Mouse (Mus musculus) ES-Bruce4 (cell line): Measurements from ENCODE around the gene Gm8914.
"Not testable (repeated sequence)": the region's sequence is repeated elsewhere in the genome, so short reads cannot be mapped to it uniquely, and the experiment has no call there.

ENCODE experiments used
- CTCF ChIP-seq: IDR thresholded peaks from one replicate; pipeline ENCODE4 v1.8.1; 2011; ENCODE audit warnings: low read depth, low read length
- EP300 ChIP-seq: IDR thresholded peaks from 2 replicates; pipeline ENCODE4 v1.6.1; 2011; ENCODE audit warnings: low read depth, low read length; ENCODE audit not compliant: insufficient read depth
- POLR2A ChIP-seq: IDR thresholded peaks from one replicate; pipeline ENCODE4 v1.8.1; 2011; ENCODE audit warnings: low read length; ENCODE audit not compliant: insufficient read depth

- TF ChIP-seq EP300, CTCF, POLR2A: not testable (repeated sequence)
These were observed at the start of gene Gm8914 for GRCm38 (mm10) chrX:91479826-91480225.
